Mouse (Mus musculus) limb, embryonic 10.5 days (tissue): ENCODE measurements around the gene Cyyr1. TPM values are rescaled to one million over a fixed set of nuclear protein-coding genes. Genes with fewer than 3 reads are reported as not detected.

Experiments used
- DNase-seq: peaks from one replicate; pipeline ENCODE4 v3.0.0-alpha.2; 2017; ENCODE audit warnings: low spot score
- H3K27ac ChIP-seq: fragments of 300-500 bp; sonication (generic); 2 replicates; pipeline ENCODE4 v1.5.1; 2016; ENCODE audit warnings: mild to moderate bottlenecking
- H3K27me3 ChIP-seq: fragments of 300-500 bp; sonication (generic); 2 replicates; pipeline ENCODE4 v1.6.1; 2016; ENCODE audit warnings: low read depth, mild to moderate bottlenecking; ENCODE audit not compliant: poor library complexity, severe bottlenecking
- H3K36me3 ChIP-seq: fragments of 300-500 bp; sonication (generic); 2 replicates; pipeline ENCODE4 v1.6.1; 2016; ENCODE audit warnings: mild to moderate bottlenecking, moderate library complexity
- H3K4me1 ChIP-seq: fragments of 300-500 bp; sonication (generic); 2 replicates; pipeline ENCODE4 v1.6.1; 2016
- H3K4me3 ChIP-seq: fragments of 300-500 bp; sonication (generic); 2 replicates; pipeline ENCODE4 v1.5.1; 2016; ENCODE audit warnings: mild to moderate bottlenecking, moderate library complexity
- H3K9me3 ChIP-seq: fragments of 300-500 bp; sonication (generic); replicated peaks from 2 replicates; pipeline ENCODE4 v1.6.1; 2016; ENCODE audit warnings: mild to moderate bottlenecking
- WGBS: fragments of 180-500 bp; shearing (Covaris S2); methylation state at CpG from one replicate; pipeline ENCODE4 v1.1.7; 2016; 5-methylcytosine and 5-hydroxymethylcytosine counted together
- polyA plus RNA-seq: library from polyadenylated mRNA; unstranded; fragments of >200 nt; fragmentation: Nextera tagmentation; extraction: Ambion mirVana; gene quantifications from 2 replicates; pipeline ENCODE4 v1.2.1, GENCODE M21; 2016

Cyyr1 gene
- polyA plus RNA-seq, 1 experiment from 2014 or later, result 4.7 TPM

DNA sequence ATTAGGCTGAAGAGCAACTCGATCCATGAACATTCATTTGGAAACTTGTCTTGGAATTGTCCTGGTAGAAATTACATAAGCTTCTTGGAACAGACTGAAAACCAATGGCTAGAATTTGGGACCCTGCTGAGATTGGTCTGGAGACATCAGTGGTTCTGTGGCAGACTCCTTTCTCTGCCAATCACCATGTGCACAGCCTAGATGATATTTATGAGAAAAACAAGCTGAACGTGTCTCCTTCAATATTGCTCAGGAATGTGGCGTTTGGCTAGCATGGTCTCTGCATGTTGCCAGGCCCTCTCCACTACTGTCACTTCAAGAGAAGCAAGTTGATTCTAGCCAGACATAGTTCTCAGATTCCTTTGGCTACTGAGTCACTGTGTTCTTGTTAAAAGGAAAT, 107.4 kb downstream of the Cyyr1 start:
- Histone ChIP-seq H3K4me3 (no peak overlapping the region), H3K4me1 (no peaks in the 10 kb centered on the region), H3K9me3 (no peaks in the 10 kb centered on the region), H3K36me3 (no peaks in the 10 kb centered on the region), H3K27me3 (no peaks in the 10 kb centered on the region), H3K27ac (no peak overlapping the region)
- 87% methylated on average over 3 of the region's 3 CpGs for WGBS
- DNase-seq, result no peak

GRCm38 (mm10) chr16:85435427-85435826, 117.8 kb downstream of the Cyyr1 start:
- Histone ChIP-seq H3K36me3 (no peaks in the 10 kb centered on the region), H3K9me3 (no peaks in the 10 kb centered on the region), H3K4me3 (no peak overlapping the region), H3K4me1 (no peaks in the 10 kb centered on the region), H3K27me3 (no peaks in the 10 kb centered on the region), H3K27ac (no peak overlapping the region)
- 61% methylated on average over 2 of the region's 2 CpGs for WGBS
- DNase-seq, result no peak

DNA sequence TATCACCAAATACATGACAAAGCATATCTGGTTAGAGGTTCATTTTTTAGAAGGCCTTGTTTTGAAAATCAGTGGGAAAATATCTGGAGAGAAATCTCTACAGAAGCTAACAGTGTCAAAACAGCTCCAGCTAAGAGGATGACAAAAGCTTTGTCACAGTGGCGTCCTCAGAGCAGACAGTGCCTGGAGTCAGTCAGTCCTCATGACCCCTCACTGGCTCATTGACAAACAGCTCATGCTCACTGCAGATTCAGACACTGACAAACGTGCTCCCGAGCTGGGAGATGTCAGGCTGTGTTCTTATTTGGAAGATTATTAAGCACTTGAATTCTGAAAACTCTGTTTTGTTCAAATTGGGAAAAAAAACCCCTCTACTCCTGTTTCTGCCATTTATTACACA, 124.0 kb downstream of the Cyyr1 start:
- WGBS, result 69% methylated on average over 3 of the region's 3 CpGs
- no peaks in the 10 kb centered on the region for H3K36me3 ChIP-seq
- DNase-seq, result no peak

DNA sequence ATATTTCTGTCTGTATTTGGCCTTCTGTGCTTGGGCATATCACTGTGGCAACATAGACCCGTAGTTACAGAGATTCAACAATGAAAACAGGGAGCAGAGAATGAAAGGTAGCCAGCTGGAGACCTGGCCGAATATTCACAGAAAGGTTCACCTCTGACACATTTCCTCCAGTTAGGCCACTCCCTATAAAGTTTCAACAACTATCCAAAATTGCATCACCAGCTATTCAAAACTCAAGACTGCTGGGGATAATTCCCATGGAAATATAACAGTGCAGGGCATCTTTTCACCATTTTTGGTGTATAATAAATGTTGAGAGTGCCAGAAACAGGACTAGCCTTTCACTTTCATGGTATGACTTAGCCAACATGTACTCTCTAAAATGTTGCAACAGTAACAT, 130.3 kb downstream of the Cyyr1 start:
- H3K27me3 ChIP-seq, result no peaks in the 10 kb centered on the region
- no peaks in the 10 kb centered on the region for H3K36me3 ChIP-seq
- H3K4me3 ChIP-seq, result no peak overlapping the region
- H3K9me3 ChIP-seq, result no peaks in the 10 kb centered on the region
- H3K27ac ChIP-seq, result no peak overlapping the region
- 87% methylated on average over 2 of the region's 2 CpGs for whole genome bisulfite sequencing
- DNase-seq, result no peak
- no peaks in the 10 kb centered on the region for H3K4me1 ChIP-seq

More for the DNA sequence above, 124.0 kb downstream of the Cyyr1 start:
- Histone ChIP-seq H3K9me3 (no peaks in the 10 kb centered on the region), H3K27me3 (no peaks in the 10 kb centered on the region), H3K4me3 (no peak overlapping the region), H3K4me1 (no peaks in the 10 kb centered on the region), H3K27ac (no peak overlapping the region)

DNA sequence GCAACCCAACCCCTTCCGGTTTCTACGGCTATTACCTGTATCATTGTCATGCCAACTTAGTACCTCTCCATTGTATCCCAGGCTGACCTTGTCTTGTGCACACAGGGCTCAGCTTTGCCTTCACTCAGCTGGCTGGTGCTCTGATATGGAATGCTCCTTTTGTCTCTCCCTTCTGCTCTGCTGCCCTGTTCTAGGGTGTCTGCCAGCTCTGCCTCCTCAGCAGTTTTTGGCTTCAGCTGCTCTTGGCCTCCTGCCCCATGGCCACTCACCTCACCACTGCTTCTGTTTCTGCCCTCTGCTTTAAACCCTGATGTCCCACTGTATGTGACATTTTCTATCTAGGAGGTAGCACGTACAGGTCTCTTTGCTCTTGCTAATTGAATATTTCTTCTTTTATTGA, 137.8 kb downstream of the Cyyr1 start:
- H3K4me3 ChIP-seq, result no peak overlapping the region
- 91% methylated on average over 3 of the region's 3 CpGs for WGBS
- no peaks in the 10 kb centered on the region for H3K27me3 ChIP-seq
- no peak for DNase-seq
- no peaks in the 10 kb centered on the region for H3K9me3 ChIP-seq
- no peaks in the 10 kb centered on the region for H3K4me1 ChIP-seq
- H3K36me3 ChIP-seq, result no peaks in the 10 kb centered on the region
- no peak overlapping the region for H3K27ac ChIP-seq

- H3K4me3 ChIP-seq, result no peak overlapping the region
- peak overlapping the region; percentile 27; the same call in 1 of the 2 replicates for H3K27ac ChIP-seq
- 30% methylated on average over 4 of the region's 4 CpGs for WGBS
- no peaks in the 10 kb centered on the region for H3K36me3 ChIP-seq
- peaks cover 16% of the 10 kb centered on the region for H3K4me1 ChIP-seq
- DNase-seq, result no peak
- H3K9me3 ChIP-seq, result no peaks in the 10 kb centered on the region
- no peaks in the 10 kb centered on the region for H3K27me3 ChIP-seq
These were observed 159.7 kb downstream of the Cyyr1 start for GRCm38 (mm10) chr16:85393430-85393948.

DNA sequence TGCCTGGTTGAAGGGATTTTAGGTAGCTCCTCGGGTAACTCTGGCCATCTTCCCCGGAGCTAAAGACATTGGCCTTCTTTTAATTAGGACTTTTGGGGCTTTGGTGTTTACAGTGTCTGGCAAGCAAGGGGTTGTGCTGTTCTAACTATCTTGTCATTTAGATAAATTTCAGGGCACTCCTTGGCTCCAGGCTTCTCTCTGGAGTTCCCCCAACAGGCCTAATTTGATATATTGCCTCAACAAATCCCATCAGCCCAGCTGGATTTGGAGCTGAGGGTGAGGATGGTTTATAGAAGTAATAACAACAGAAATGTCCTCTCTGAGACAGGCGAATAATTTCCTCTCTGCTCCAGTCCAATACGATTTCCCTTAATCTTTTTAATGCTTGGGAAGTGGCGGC, 166.4 kb downstream of the Cyyr1 start:
- Histone ChIP-seq H3K9me3 (no peaks in the 10 kb centered on the region), H3K4me3 (no peak overlapping the region), H3K36me3 (no peaks in the 10 kb centered on the region), H3K4me1 (peaks cover 2% of the 10 kb centered on the region; the same call in 1 of the 2 replicates), H3K27ac (no peak overlapping the region), H3K27me3 (no peaks in the 10 kb centered on the region)
- 72% methylated on average over 5 of the region's 5 CpGs for WGBS
- no peak for DNase-seq

Other genes starting within 250 kb of the Cyyr1 start
- gene Adamts1, start 249.7 kb upstream of the Cyyr1 start, polyA plus RNA-seq, result 24.7 and 26.8 TPM in 2 replicates